Mouse (Mus musculus) intestine, postnatal 0 days (tissue): ENCODE measurements at regions not wholly inside any gene's neighbourhood (a gene's known extent, or its start where the extent isn't known, plus 50 kb on each side); places are given as distances from the start of the nearest gene placed in this dataset.

Experiments used
- ATAC-seq: fragments of 200-750 bp; cut with Nextera tagmentation; 2 replicates; pipeline ENCODE4 v1.8.0; 2017; ENCODE audit warnings: mild to moderate bottlenecking, moderate TSS enrichment, moderate library complexity
- H3K27ac ChIP-seq: fragments of 300-500 bp; sonication (generic); 2 replicates; pipeline ENCODE4 v1.5.1; 2014; ENCODE audit warnings: mild to moderate bottlenecking, low read depth, low read length, moderate library complexity
- H3K27me3 ChIP-seq: fragments of 300-500 bp; sonication (generic); replicated peaks from 2 replicates; pipeline ENCODE4 v1.6.1; 2014; ENCODE audit warnings: low read length, mixed read lengths; ENCODE audit not compliant: control insufficient read depth, insufficient read depth
- H3K36me3 ChIP-seq: fragments of 300-500 bp; sonication (generic); 2 replicates; pipeline ENCODE4 v1.6.1; 2014; ENCODE audit warnings: mild to moderate bottlenecking, moderate library complexity; ENCODE audit not compliant: control insufficient read depth, insufficient read depth
- H3K4me1 ChIP-seq: fragments of 300-500 bp; sonication (generic); replicated peaks from 2 replicates; pipeline ENCODE4 v1.6.1; 2014; ENCODE audit warnings: antibody characterized with exemption, low read length, mixed read lengths; ENCODE audit not compliant: control insufficient read depth, insufficient read depth
- H3K4me2 ChIP-seq: fragments of 300-500 bp; sonication (generic); replicated peaks from 2 replicates; pipeline ENCODE4 v1.6.1; 2014; ENCODE audit warnings: low read depth, mild to moderate bottlenecking, moderate library complexity
- H3K4me3 ChIP-seq: fragments of 300-500 bp; sonication (generic); 2 replicates; pipeline ENCODE4 v1.5.1; 2014; ENCODE audit warnings: low read depth, low read length
- H3K9ac ChIP-seq: fragments of 300-500 bp; sonication (generic); 2 replicates; pipeline ENCODE4 v1.6.1; 2014; ENCODE audit warnings: mild to moderate bottlenecking, low read depth, low read length
- H3K9me3 ChIP-seq: fragments of 300-500 bp; sonication (generic); 2 replicates; pipeline ENCODE4 v1.6.1; 2016; ENCODE audit warnings: mixed run types; ENCODE audit not compliant: control insufficient read depth
- CTCF ChIP-seq: sonication (generic); IDR thresholded peaks from 2 replicates; pipeline ENCODE4 v1.5.1; 2016; ENCODE audit warnings: low read depth, mild to moderate bottlenecking, control low read depth, antibody characterized with exemption, moderate library complexity
- WGBS: fragments of 180-500 bp; shearing (Covaris S2); extraction: QIAGEN DNeasy Blood & Tissue Kit; methylation state at CpG from one replicate; pipeline ENCODE4 v1.1.7; 2014; 5-methylcytosine and 5-hydroxymethylcytosine counted together

GRCm38 (mm10) chr2:179000448-179001081 lies 441.7 kb upstream of the Cdh4 start:
- H3K27me3 ChIP-seq: no peaks in the 10 kb centered on the region
- no peak overlapping the region for H3K4me2 ChIP-seq
- no peaks in the 10 kb centered on the region for H3K9me3 ChIP-seq
- no peaks in the 10 kb centered on the region for H3K36me3 ChIP-seq
- no peak overlapping the region for H3K27ac ChIP-seq
- no peak overlapping the region for H3K9ac ChIP-seq
- no peak for ATAC-seq
- no peak overlapping the region for H3K4me3 ChIP-seq
- WGBS: 81% methylated on average over 17 of the region's 17 CpGs
- no peaks in the 10 kb centered on the region for H3K4me1 ChIP-seq
- no peak for TF ChIP-seq CTCF

DNA sequence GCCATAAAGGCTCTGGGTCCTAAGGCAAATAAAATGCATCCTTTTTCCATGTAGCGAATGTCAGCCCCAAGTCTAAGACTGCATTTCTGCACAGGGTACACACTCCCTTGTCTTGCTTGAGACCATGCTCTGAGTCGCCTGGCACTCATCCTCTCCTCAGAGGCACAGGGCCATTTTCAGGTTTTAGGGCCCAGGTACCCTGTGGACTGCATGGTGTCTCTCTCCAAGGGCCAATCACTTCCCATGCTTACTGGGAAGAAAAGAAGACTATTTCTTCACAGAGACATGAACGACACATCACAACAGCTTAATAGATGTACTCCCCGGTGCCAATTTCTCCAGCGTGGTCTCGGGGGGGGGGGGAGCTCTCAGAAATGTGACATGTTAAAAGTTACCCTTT lies 434.5 kb upstream of the Cdh4 start:
- TF ChIP-seq CTCF: no peak
- no peak overlapping the region for H3K4me3 ChIP-seq
- H3K36me3 ChIP-seq: no peaks in the 10 kb centered on the region
- H3K9me3 ChIP-seq: no peaks in the 10 kb centered on the region
- no peak for ATAC-seq
- WGBS: 80% methylated on average over 6 of the region's 6 CpGs
- no peaks in the 10 kb centered on the region for H3K27me3 ChIP-seq
- no peak overlapping the region for H3K4me2 ChIP-seq
- H3K9ac ChIP-seq: no peak overlapping the region
- H3K27ac ChIP-seq: no peak overlapping the region
- H3K4me1 ChIP-seq: no peaks in the 10 kb centered on the region

- Histone ChIP-seq H3K4me1 (no peaks in the 10 kb centered on the region), H3K4me2 (no peak overlapping the region), H3K27ac (no peak overlapping the region), H3K9ac (no peak overlapping the region), H3K4me3 (no peak overlapping the region), H3K36me3 (no peaks in the 10 kb centered on the region), H3K9me3 (no peaks in the 10 kb centered on the region), H3K27me3 (no peaks in the 10 kb centered on the region)
- TF ChIP-seq CTCF: no peak
- no peak for ATAC-seq
- WGBS: 64% methylated on average over 6 of the region's 6 CpGs
These were observed 428.2 kb upstream of the Cdh4 start for GRCm38 (mm10) chr2:179013891-179014593.

GRCm38 (mm10) chr2:179022675-179023194 lies 419.5 kb upstream of the Cdh4 start:
- Histone ChIP-seq H3K9me3 (no peaks in the 10 kb centered on the region), H3K9ac (no peak overlapping the region), H3K4me2 (no peak overlapping the region), H3K27ac (no peak overlapping the region), H3K27me3 (no peaks in the 10 kb centered on the region), H3K4me3 (no peak overlapping the region), H3K4me1 (no peaks in the 10 kb centered on the region), H3K36me3 (no peaks in the 10 kb centered on the region)
- no peak for TF ChIP-seq CTCF
- ATAC-seq: no peak
- 76% methylated on average over 5 of the region's 5 CpGs for WGBS

DNA sequence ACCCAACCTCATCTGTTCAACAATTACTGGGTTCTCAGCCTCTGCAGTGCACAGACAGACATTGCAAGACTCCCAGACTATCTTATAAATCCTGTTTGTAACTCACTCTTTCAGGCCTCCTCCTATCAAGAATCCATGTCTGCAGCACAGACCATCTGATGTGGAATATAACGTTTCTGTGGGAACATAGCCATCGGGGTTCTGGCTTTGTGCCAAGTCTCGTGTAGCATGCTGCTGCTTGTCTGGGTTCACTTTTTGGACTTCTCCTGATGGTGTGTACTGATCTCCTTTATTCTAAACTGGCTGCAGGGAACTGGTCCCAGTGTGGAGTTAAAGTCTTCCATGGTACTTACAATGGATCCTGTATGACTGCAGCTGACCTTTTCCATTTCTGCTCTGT lies 418.0 kb upstream of the Cdh4 start:
- Histone ChIP-seq H3K9me3 (no peaks in the 10 kb centered on the region), H3K4me2 (no peak overlapping the region), H3K27ac (no peak overlapping the region), H3K4me1 (no peaks in the 10 kb centered on the region), H3K4me3 (no peak overlapping the region), H3K9ac (no peak overlapping the region), H3K36me3 (no peaks in the 10 kb centered on the region), H3K27me3 (no peaks in the 10 kb centered on the region)
- 40% methylated on average over 3 of the region's 3 CpGs for whole genome bisulfite sequencing
- TF ChIP-seq CTCF: no peak
- ATAC-seq: no peak

DNA sequence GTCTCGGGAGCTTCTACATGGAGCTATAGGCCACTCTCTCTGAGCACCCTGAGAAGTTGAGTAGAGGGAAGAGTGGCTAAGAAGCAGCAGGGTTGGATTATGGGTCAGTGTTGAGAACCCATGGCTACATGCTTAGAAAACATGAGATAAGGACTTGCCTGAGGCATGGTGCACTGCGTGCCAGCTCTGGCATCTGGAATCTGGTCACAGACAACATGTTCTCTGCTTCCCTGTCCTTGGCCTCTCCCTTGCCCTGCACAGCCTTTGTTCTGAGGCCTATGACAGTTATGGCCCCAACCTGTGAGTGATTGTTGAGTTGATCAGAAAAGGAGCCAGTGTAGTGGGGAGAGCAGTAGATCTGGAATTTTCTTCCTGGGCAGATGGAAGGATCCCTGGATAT lies 409.1 kb upstream of the Cdh4 start:
- WGBS: 72% methylated on average over 2 of the region's 2 CpGs
- H3K36me3 ChIP-seq: no peaks in the 10 kb centered on the region
- no peak overlapping the region for H3K4me2 ChIP-seq
- no peak for ATAC-seq
- H3K9me3 ChIP-seq: no peaks in the 10 kb centered on the region
- no peak overlapping the region for H3K27ac ChIP-seq
- TF ChIP-seq CTCF: no peak
- no peaks in the 10 kb centered on the region for H3K4me1 ChIP-seq
- no peak overlapping the region for H3K9ac ChIP-seq
- H3K4me3 ChIP-seq: no peak overlapping the region
- no peaks in the 10 kb centered on the region for H3K27me3 ChIP-seq
